Mouse (Mus musculus) frontal cortex, postnatal 36 days (tissue): ENCODE data around the gene Apoa4.
A peak's percentile ranks its signal among the peaks of the same experiment; 100 is the strongest.

ENCODE experiments used
- DNase-seq, 2 experiments: peaks; one replicate each; pipeline ENCODE4 v3.0.0; 2022; ENCODE audit warnings: low spot score in 2 of 2

Apoa4 gene

GRCm38 (mm10) chr9:46227064-46227614, 13.4 kb upstream of the Apoa4 start:
- DNase-seq: no peak

- DNase-seq: no peak
Observed at GRCm38 (mm10) chr9:46228491-46228890, 12.0 kb upstream of the Apoa4 start, which contains the start of gene Apoa1. Gene Apoa1 (plus strand): TSS chr9:46228580.

DNA sequence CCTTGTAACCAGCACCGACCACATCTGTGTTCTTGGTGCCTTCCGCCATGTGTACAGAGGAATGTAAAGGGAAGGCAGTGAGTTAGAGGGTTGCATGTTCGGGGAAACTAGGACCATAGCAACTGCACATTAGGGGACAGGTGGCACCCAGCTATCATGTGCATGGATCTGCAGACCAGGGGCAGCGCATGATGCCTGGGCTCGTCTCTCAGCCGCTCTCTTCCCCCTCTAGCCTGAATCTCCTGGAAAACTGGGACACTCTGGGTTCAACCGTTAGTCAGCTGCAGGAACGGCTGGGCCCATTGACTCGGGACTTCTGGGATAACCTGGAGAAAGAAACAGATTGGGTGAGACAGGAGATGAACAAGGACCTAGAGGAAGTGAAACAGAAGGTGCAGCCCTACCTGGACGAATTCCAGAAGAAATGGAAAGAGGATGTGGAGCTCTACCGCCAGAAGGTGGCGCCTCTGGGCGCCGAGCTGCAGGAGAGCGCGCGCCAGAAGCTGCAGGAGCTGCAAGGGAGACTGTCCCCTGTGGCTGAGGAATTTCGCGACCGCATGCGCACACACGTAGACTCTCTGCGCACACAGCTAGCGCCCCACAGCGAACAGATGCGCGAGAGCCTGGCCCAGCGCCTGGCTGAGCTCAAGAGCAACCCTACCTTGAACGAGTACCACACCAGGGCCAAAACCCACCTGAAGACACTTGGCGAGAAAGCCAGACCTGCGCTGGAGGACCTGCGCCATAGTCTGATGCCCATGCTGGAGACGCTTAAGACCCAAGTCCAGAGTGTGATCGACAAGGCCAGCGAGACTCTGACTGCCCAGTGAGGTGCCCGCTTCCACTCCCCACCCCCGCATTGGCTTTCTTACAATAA, 10.7 kb upstream of the Apoa4 start:
- DNase-seq: peak; percentile 86 to 93

- DNase-seq: no peak
Observed at GRCm38 (mm10) chr9:46230450-46230975, 10.0 kb upstream of the Apoa4 start.

GRCm38 (mm10) chr9:46235196-46235595, 5.3 kb upstream of the Apoa4 start:
- no peak for DNase-seq

GRCm38 (mm10) chr9:46235596-46235648, 5.1 kb upstream of the Apoa4 start, which contains the start of gene Apoc3:
Gene Apoc3 (minus strand): TSS chr9:46235636.
- no peak for DNase-seq

- DNase-seq: no peak
Observed at GRCm38 (mm10) chr9:46235649-46236048, 4.8 kb upstream of the Apoa4 start.

- no peak for DNase-seq
Observed at GRCm38 (mm10) chr9:46238850-46239249, 1.6 kb upstream of the Apoa4 start.

DNA sequence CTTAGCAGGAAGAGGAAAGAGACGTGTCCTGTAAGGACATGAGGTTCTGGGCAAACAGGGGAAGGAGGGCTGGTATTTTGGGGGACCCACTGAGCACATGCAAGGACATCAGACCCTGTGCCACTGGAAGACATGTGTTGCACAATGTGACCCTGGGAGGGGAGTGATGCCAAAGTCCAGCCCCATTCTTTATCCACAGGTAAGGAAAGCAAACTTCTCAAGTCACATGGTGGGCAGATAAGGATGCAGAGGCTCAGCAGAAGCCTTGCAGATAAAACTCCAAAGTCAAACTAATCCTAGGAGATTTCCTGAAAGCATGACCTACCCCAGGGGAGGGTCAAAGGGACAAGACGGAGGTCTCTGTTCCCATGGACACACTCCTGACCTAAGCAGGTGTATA, 1.3 kb downstream of the Apoa4 start:
- no peak for DNase-seq

- DNase-seq: no peak
Observed at GRCm38 (mm10) chr9:46243122-46243521, 2.6 kb downstream of the Apoa4 start.

- no peak for DNase-seq
Observed at GRCm38 (mm10) chr9:46243584-46243983, 3.1 kb downstream of the Apoa4 start.

- peak; percentile 61 to 67 for DNase-seq
Observed at GRCm38 (mm10) chr9:46246752-46247324, 6.3 kb downstream of the Apoa4 start.

- no peak for DNase-seq
Observed at GRCm38 (mm10) chr9:46256177-46256576, 15.7 kb downstream of the Apoa4 start.

DNA sequence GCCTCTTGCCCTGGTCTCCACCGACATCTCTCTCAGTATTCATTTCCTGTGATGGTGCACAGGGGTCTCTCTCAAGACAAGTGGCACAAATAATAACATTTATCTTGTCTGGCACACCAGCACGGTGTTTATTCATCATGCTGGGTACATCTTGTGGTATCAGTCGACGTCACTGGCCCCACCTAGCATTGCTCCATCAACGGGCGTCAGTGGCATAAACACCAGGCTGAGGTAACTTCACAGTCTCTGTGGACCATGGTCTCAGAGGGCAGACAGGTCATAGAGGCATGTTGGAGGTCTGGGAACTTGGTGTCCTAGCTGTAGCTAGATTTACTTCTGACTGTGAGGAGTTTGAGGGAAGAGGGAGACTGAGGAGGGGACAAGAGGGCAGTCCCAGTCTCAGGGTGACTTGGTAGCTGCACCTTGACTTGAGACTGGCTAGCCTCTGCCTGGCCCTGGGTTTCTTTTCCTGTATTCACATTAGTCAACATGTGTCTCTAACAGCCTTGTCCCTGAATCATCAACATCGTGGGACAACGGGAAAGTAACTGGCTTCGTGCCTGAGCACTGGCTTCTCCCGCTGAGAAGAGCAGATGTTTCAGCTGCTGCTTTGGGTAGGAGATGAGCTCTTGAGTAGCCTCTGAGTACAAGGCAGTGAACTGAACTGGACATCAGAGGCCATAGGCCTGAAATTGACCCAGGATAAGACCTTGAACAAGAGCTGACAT, 16.3 kb downstream of the Apoa4 start:
- DNase-seq: no peak

- no peak for DNase-seq
Observed at GRCm38 (mm10) chr9:46257546-46257945, 17.1 kb downstream of the Apoa4 start.

- no peak for DNase-seq
Observed at GRCm38 (mm10) chr9:46259111-46259510, 18.6 kb downstream of the Apoa4 start.

DNA sequence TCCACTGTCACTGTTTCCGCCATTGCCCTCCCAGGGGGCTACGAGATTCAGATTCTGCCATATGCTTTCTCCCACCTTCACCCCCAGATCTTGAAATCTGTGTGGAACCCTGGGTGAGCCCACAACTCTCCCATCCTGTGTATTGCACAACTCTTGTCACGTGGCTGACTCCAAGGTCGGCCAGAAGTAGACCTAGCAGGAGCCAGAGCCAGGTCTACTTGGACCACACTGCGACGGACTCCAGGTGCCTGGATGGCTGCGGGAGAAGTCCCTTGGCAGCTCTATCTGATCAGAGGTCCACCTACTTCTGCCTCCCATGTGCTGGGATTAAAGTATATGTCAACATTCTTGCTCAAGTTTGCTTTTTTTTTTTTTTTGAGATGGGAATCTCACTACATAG, 20.6 kb downstream of the Apoa4 start:
- DNase-seq: no peak

DNA sequence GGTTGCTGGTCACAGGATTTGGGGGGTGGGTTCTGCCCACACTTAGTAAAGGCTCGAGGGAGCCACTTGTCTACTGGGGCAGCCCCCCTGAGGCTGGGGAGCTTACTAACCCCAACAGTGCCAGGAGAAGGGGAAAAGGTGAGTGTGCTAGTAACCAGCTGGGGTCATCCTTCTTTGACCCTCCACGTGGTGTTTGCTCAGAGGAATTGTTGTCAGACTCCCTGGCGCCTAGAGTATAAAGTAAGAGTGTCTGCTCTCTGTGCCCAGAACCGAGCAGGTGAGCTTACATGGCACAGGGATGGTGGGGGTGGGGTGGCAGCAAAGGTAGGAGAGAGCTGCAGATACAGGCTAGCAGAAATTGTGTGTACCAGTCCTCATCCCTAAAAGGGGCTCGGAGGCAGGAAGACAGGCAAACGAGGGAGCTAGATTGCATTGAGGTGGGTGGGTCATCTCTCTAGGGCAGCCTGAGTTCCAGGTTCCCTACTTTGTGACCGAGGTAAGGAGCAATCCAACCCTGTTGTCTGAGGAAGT, 27.9 kb downstream of the Apoa4 start, which contains the start of gene Apoa5:
TSS of gene Apoa5 (plus strand) at position 291 of the 531 bp plus-strand sequence.
- DNase-seq: no peak

DNA sequence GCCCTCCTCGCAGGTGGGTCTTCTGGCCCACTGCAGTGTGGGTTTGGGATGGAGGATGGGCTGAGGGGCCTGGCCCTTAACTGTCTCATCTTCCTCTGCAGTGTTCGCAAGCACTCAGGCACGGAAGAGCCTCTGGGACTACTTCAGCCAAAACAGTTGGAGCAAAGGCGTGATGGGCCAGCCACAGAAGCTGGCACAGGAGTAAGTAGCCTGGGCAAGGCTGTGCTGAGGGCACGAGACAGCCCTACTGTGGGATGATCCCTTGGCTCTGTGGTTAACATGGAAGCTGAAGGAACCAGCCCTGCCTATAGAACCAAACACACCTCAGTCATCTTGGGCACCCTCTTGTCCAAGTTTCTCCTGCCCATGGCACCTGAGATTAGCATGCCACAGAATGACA, 28.6 kb downstream of the Apoa4 start:
- DNase-seq: no peak

GRCm38 (mm10) chr9:46270782-46271181, 30.3 kb downstream of the Apoa4 start:
- no peak for DNase-seq

GRCm38 (mm10) chr9:46272070-46272469, 31.6 kb downstream of the Apoa4 start:
- DNase-seq: no peak
